Mouse (Mus musculus) inflammation-experienced regulatory T-cells (primary cell): Measurements from ENCODE around the gene 2610001J05Rik. TPM values are rescaled to one million over a fixed set of nuclear protein-coding genes. Genes with fewer than 3 reads are reported as not detected.

Experiments
- polyA plus RNA-seq, 2 experiments: library from polyadenylated mRNA; unstranded; fragments of 100-300 nt; shearing (Covaris generic); gene quantifications; one replicate each; pipeline ENCODE4 v1.2.1; 2017

Gene 2610001J05Rik
- 100 to 1,000 TPM in 1 of 2 experiments, 10 to 100 TPM in 1; 77.8 to 114 TPM for polyA plus RNA-seq

GRCm38 (mm10) chr6:13870919-13871624 is at the start of gene 2610001J05Rik:
TSS of gene 2610001J05Rik (minus strand) at chr6:13871518.

GRCm38 (mm10) chr6:13839345-13840054 is 31.8 kb downstream of the 2610001J05Rik start, which contains the start of gene Gpr85:
TSS of gene Gpr85 (minus strand) at chr6:13839942.

Other genes with a start within 250 kb of the 2610001J05Rik start
- 10 to 100 TPM; 24.5 to 36.3 TPM for gene Bmt2, start 193.6 kb downstream of the 2610001J05Rik start, polyA plus RNA-seq
- gene Gpr85, start 31.6 kb downstream of the 2610001J05Rik start, polyA plus RNA-seq: under 1 TPM in 1 of 2 experiments, not detected in 1; 0.40 TPM